Mouse (Mus musculus) cerebellum, adult 2 months (tissue): Measurements from ENCODE around the gene Ccdc57.

Experiments used
- CTCF ChIP-seq: fragments of 200-500 bp; IDR thresholded peaks from 2 replicates; pipeline ENCODE4 v1.5.1; 2011; ENCODE audit warnings: low read depth, mild to moderate bottlenecking, control low read depth, low read length, moderate library complexity, borderline replicate concordance; ENCODE audit not compliant: insufficient read depth
- POLR2A ChIP-seq: fragments of 200-500 bp; IDR thresholded peaks from 2 replicates; pipeline ENCODE4 v1.6.1; 2011; ENCODE audit warnings: low read length, control low read depth, borderline replicate concordance; ENCODE audit not compliant: insufficient read depth

DNA sequence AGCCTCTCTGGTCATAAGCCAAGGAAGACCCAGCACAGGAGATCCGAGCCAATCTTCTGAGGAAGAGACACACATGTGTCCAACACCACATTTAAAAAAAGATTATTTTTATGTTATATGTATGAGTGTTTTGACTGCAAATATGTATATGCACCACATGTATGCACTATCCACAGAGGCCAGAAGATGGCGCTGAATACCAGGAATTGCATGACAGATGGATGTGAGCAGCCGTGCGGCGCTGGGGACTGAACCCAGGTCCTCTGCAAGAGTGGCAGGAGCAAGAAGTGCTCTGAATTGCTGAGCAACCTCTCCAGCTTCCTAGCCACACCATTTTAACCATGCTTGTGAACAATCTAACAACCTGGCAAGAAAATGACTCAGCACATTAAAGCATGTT, 45.2 kb downstream of the Ccdc57 start:
- TF ChIP-seq CTCF (no peak), POLR2A (no peak)
